Mouse (Mus musculus) lung, postnatal 4 days (tissue): ENCODE measurements around the gene Dck.
A peak's percentile ranks its signal among the peaks of the same experiment; 100 is the strongest.
"Not testable (repeated sequence)": the region's sequence is repeated elsewhere in the genome, so short reads cannot be mapped to it uniquely, and the experiment has no call there.

Experiments
- DNase-seq, 2 experiments: peaks; one replicate each; pipeline ENCODE4 v3.0.0; 2021

Gene Dck

GRCm38 (mm10) chr5:88764987-88765481, at the start of gene Dck:
Gene Dck, plus strand, starts transcription at chr5:88764996.
- DNase-seq, result peak; percentile 99 to 100

DNA sequence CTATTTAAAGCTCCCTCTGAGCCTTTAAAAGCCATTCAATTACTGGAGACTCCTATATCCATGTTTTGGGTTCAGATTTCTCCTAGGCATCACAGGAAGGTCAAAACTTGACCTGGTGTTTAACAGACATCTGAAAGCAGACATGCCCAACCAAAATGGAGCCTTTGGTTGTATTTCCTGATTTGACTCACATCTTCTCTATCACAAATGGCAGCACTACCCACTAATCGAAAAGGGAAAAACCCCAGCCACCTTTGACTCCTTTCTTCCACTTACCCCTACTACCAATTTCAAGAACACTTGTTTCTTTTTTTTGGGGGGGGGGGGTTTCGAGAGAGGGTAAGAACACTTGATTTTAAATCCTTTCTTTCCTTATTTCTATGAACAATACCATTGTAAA, 47.8 kb upstream of the Dck start:
- DNase-seq, result no peak

DNA sequence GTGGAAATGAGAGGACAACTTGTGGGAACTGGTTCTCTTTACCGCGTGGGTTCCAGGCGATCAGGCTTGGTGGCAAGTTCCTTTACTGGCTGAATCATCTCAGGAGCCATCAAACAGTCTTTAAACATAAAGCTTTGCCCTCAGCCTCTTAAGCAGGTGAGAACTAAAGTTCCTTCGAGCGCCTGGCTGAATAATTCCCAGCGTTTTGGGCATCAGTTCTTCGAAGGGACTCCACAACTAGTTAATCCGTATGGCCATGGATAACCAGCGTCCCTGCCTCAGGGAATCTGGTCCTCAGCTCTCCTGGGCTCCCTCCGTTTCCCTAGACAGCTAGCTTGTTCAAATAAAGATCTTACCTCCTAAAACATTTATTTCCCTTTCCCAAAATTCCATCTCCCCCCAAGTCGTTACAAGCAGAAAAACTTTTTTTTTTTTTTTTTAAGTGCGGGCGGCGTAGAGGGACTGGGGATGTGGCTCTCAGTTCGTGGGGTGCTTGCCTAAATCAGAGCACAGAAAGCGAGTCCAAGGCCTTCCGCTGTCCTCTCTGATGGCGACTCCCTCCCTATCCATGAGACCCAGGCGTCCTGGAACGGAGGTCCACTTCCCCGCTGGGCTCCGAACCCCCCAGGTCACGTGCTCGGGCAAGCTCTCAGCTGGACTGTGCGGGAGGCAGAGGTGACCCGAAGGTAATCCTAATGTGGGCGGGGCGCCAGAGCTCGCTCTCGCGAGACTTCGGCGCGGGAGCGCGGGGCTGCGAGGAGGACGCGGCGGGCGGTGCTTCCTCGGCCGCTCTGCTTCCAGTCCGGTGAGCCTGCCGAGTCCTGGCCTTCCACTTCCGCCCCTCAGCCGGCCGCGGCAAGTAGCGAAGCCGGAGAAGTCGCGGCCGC, 44.4 kb upstream of the Dck start, which contains the start of gene Mob1b:
Gene Mob1b, plus strand, starts transcription at position 740 of the 887 bp plus-strand sequence.
- peak; percentile 98 for DNase-seq

DNA sequence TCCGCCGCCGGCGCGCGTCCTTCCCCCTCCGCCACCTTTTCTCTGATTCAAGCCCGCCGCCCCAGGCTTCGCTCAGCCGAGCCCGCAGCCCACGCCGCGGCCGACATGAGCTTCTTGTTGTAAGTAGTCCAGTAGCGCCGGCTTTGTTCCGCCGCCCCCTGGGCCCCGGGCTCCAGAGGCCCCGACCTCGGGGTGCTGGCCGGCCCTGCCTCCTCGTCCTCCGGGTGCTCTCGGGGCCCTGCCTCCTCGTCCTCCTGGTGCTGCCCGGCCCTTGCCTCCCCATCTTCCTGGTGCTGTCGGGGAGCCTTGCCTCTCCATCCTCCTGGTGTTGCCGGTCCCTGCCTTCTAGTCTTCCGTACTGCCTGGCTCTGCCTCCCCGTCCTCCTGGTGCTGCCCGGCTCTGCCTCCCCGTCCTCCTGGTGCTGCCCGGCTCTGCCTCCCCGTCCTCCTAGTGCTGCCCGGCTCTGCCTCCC, 43.8 kb upstream of the Dck start:
- no peak for DNase-seq

GRCm38 (mm10) chr5:88721565-88722212, 43.1 kb upstream of the Dck start:
- DNase-seq, result peak; percentile 44 to 64

GRCm38 (mm10) chr5:88722213-88722600, 42.6 kb upstream of the Dck start:
- no peak for DNase-seq

- DNase-seq, result no peak
Observed at GRCm38 (mm10) chr5:88724030-88724429, 40.8 kb upstream of the Dck start.

GRCm38 (mm10) chr5:88727593-88728144, 37.1 kb upstream of the Dck start:
- DNase-seq, result no peak

DNA sequence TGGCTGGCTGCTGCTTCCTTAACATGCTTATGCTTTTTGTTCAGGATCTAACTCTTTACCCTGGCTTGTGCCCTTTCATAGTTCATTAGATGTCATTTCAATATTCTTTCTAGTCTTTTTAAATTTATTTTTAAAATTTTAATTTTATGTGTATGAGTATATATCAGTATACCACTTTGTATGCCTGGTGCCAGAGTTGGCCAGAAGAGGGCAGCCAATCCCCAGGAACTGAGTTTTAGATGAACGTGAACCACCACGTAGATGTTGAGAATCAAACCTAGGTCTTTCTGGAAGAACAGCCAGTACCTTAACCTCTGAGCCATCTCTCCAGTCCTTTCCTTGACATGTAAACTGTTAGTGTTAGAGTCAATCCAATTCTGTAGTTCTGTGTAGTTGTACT, 30.0 kb upstream of the Dck start:
- DNase-seq, result peak in 1 of 2 experiments; percentile 29

GRCm38 (mm10) chr5:88741065-88741464, 23.7 kb upstream of the Dck start:
- not testable (repeated sequence) for DNase-seq

DNA sequence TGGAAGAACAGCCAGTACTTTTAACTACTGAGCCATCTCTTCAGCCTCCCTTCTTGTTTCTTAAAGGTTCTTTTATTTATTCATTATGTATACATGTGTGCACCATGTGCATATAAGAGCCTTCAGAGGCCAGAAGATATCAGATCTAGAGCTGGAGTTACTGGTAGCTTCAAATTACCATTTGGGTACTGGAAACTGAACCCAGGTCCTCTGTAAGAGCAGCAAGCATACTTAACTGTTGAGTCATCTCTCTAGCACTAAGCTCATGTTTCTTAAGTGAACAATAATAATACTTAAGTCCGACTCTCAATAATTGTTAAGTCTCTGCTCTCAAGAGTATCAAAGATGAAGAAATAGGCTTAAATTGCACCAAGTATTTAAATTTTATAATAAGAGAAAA, 17.0 kb upstream of the Dck start:
- DNase-seq, result no peak

- no peak for DNase-seq
Observed at GRCm38 (mm10) chr5:88753199-88753598, 11.6 kb upstream of the Dck start.

GRCm38 (mm10) chr5:88762611-88763010, 2.2 kb upstream of the Dck start:
- no peak for DNase-seq

DNA sequence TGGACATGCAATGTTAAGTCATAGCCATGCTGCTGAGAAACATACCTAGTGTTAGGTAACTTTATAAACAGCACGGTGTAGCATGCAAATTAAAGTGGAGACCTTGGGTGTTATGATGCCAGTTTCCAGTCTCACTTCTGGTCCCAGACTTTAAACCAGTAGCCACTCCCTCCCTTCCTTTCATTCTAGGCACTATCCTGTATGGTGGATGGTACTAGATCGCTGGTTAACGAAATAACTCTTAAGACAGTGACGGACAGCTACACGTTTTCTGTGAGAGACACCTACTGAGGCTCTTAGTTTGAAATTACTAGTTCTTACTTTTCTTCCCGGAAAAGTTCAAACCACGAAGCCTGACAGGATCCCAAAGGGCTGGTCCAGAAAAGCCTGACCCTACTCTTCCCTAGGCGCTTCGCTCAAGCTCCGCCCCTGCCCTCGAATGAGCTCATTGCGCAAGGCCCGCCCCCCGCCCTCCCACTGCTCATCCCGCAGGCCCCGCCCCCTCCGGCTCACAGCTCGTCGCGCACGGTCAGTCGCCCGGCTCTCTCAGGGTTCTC, 288 bp upstream of the Dck start:
- DNase-seq, result no peak

- DNase-seq, result no peak
Observed at GRCm38 (mm10) chr5:88765587-88765986, 791 bp downstream of the Dck start.

GRCm38 (mm10) chr5:88766121-88766520, 1.3 kb downstream of the Dck start:
- DNase-seq, result peak in 1 of 2 experiments; percentile 12

GRCm38 (mm10) chr5:88766863-88767262, 2.1 kb downstream of the Dck start:
- no peak for DNase-seq

- DNase-seq, result no peak
Observed at GRCm38 (mm10) chr5:88768201-88768600, 3.4 kb downstream of the Dck start.

- DNase-seq, result no peak
Observed at GRCm38 (mm10) chr5:88782072-88782765, 17.4 kb downstream of the Dck start.

GRCm38 (mm10) chr5:88785059-88785458, 20.3 kb downstream of the Dck start:
- DNase-seq, result no peak

- no peak for DNase-seq
Observed at GRCm38 (mm10) chr5:88790675-88791074, 25.9 kb downstream of the Dck start.
